Mouse (Mus musculus): ENCODE results near the gene Zfp672.
A peak's percentile ranks its signal among the peaks of the same experiment; 100 is the strongest.

- TF ChIP-seq POLR2A (IDR thresholded peaks at IDR 0.05; ENCODE audit: borderline replicate concordance, extremely low read depth, low read depth, low read length) (0 out of 2 replicates have a peak, but pooled peaks have one; percentile 6), CTCF (IDR thresholded peaks at IDR 0.05; ENCODE audit: insufficient read depth, low read length) (no peak)
These were observed 22.6 kb downstream of the Zfp672 start for GRCm38 (mm10) chr11:58307411-58308080.
